Mouse (Mus musculus): ENCODE data around the gene Ssh3. TPM values are rescaled to one million over a fixed set of nuclear protein-coding genes. Genes with fewer than 3 reads are reported as not detected.

The Ssh3 gene
- polyA plus RNA-seq, 1 experiment: 139 TPM

DNA sequence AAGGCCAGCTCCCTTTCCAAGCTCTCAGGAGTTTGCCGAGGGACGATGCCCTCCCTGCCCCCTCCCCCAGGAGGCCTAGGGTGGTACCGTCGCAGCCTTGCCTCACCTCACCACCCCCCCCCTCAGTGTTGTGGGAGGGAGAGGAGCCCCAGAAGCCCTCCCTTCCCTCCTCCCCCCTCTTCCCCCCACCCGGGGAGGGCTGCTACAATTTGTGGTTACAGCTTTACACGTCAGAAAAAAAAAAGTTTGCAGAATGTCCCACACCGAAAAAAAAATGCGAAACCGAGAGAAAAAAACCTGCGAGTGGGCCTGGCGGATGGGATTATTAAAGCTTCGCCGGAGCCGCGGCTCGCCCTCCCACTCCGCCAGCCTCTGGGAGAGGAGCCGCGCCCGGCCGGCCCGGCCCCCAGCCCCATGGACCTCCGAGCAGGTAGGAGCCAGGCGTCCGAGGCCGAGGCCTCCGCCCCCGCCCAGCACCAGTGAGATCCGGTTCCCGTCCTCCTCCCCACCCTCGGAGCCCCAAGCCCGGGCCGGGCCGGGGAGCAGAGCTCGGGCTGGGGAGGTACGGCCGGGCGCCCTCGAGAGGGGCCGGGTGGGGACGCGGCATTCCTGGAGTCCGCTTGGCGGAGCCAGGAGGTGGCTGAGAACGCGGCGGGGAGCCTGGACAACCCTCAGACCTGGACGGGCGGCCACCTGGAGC lies 54.8 kb downstream of the Ssh3 start, which contains the start of the genes Clcf1 and AC109138.7:
Gene Clcf1, plus strand, starts transcription at position 168 of the 700 bp plus-strand sequence.
Gene AC109138.7, plus strand, starts transcription at position 287 of the 700 bp plus-strand sequence.
- no peak within 1 kb of the TSS for H3K27ac ChIP-seq (ENCODE audit: insufficient read depth, low read length)
- H3K27me3 ChIP-seq (ENCODE audit: control insufficient read depth, insufficient read depth, low read length): no peaks in the 10 kb centered on the region; the same call in 1 of the 2 replicates
- DNase-seq: no peak
- peak within 1 kb of the TSS; percentile 52 for H3K4me3 ChIP-seq (replicated peaks; ENCODE audit: insufficient read depth, low read depth, low read length)
- H3K4me1 ChIP-seq (ENCODE audit: control insufficient read depth, insufficient read depth, low read length): peaks cover 5% of the 10 kb centered on the region
- 3% methylated on average over 45 of the region's 49 CpGs for WGBS
- TF ChIP-seq POLR2A (IDR thresholded peaks at IDR 0.05; ENCODE audit: borderline replicate concordance, insufficient read depth, low read length) (no peak), CTCF (IDR thresholded peaks at IDR 0.05; ENCODE audit: borderline replicate concordance, insufficient read depth, low read depth, low read length) (no peak)

DNA sequence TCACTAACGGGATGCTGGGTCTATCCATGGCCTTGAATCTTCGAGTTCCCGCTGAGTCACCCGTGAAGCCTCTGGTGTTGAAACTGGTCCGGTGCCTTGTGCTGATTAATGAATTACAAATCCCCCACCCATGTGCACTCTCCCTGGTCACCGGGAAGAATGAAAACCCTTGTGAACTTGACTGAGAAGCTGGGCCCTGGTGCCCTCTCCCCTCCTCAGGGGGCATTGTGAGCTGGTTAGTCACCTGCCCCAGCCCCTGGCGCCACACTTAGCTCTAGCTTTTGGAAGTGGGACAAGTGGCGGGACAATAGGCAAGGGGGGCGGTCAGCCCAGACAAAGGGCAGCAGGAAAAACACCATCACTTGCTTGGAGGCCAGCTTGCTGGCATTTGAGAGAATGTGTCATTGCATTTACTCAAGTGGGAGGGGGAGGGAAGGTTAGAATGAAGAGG lies 55.4 kb downstream of the Ssh3 start:
- no peak for DNase-seq
- no peaks in the 10 kb centered on the region; the same call in 1 of the 2 replicates for H3K27me3 ChIP-seq (ENCODE audit: control insufficient read depth, insufficient read depth, low read length)
- H3K4me3 ChIP-seq (replicated peaks; ENCODE audit: insufficient read depth, low read depth, low read length): no peak overlapping the region
- no peak overlapping the region for H3K27ac ChIP-seq (ENCODE audit: insufficient read depth, low read length)
- H3K4me1 ChIP-seq (ENCODE audit: control insufficient read depth, insufficient read depth, low read length): peaks cover 5% of the 10 kb centered on the region
- no peak for TF ChIP-seq CTCF (IDR thresholded peaks at IDR 0.05; ENCODE audit: borderline replicate concordance, insufficient read depth, low read depth, low read length)
- no peak for TF ChIP-seq POLR2A (IDR thresholded peaks at IDR 0.05; ENCODE audit: borderline replicate concordance, insufficient read depth, low read length)
- WGBS: 45% methylated on average over 9 of the region's 9 CpGs

DNA sequence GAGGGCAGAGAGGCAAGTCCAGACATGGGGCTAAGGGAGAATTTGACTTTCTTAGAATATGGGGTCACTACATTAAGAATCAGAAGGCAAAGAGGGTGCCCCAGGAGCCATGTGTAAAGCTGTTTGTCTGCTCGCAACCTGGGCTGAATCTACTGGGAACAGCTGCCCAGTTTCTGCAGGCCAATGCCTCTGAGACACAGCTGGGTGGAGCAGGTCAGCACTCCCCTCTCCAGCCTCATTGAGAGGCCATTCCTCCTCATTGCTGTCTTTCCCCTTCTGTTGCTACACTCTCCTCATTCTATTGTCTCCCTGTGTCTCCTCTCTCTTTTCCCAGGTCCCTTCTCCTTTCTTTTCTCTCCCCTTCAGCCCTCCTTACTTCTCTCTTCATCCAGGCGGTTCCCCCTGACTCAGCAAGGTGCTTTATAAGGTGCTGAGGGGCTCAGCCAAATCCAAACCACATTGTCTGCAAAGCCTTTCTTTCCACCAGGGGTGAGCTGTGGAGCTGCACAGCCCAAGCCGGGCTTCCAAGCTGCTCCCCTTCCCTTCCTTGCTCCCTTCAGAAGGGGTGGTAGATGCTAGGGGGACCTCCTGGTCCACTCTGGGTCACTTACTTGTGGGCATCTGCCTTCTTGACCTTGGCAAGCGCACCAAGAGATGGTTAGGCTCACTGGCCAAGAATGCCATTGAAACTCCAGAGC lies 56.9 kb downstream of the Ssh3 start:
- TF ChIP-seq POLR2A (IDR thresholded peaks at IDR 0.05; ENCODE audit: borderline replicate concordance, insufficient read depth, low read length) (no peak), CTCF (IDR thresholded peaks at IDR 0.05; ENCODE audit: borderline replicate concordance, insufficient read depth, low read depth, low read length) (no peak)
- Histone ChIP-seq H3K27ac (ENCODE audit: insufficient read depth, low read length) (no peak overlapping the region), H3K27me3 (ENCODE audit: control insufficient read depth, insufficient read depth, low read length) (no peaks in the 10 kb centered on the region; the same call in 1 of the 2 replicates), H3K4me3 (replicated peaks; ENCODE audit: insufficient read depth, low read depth, low read length) (no peak overlapping the region), H3K4me1 (ENCODE audit: control insufficient read depth, insufficient read depth, low read length) (peaks cover 5% of the 10 kb centered on the region)
- WGBS: 84% methylated on average over 4 of the region's 4 CpGs
- DNase-seq: no peak

Other genes starting within 250 kb of the Ssh3 start
- gene Gstp1, start 231.2 kb downstream of the Ssh3 start, polyA plus RNA-seq (2012; rRNA removed): 517 and 561 TPM in 2 replicates
- 8.0 and 10.0 TPM in 2 replicates for gene Gstp2, start 223.2 kb downstream of the Ssh3 start, polyA plus RNA-seq (2012; rRNA removed)
- gene Gstp3, start 209.6 kb downstream of the Ssh3 start, polyA plus RNA-seq (2012; rRNA removed): not detected in 2 replicates
- gene Cabp2, start 187.6 kb downstream of the Ssh3 start, polyA plus RNA-seq (2012; rRNA removed): 5.5 and 8.0 TPM in 2 replicates
- gene Cdk2ap2, start 172.0 kb downstream of the Ssh3 start, polyA plus RNA-seq (2012; rRNA removed): 88.7 and 97.0 TPM in 2 replicates
- gene Pitpnm1, start 169.2 kb downstream of the Ssh3 start, polyA plus RNA-seq (2012; rRNA removed): 568 and 602 TPM in 2 replicates
- 207 and 209 TPM in 2 replicates for gene Aip, start 143.3 kb downstream of the Ssh3 start, polyA plus RNA-seq (2012; rRNA removed)
- gene Gpr152, start 129.4 kb downstream of the Ssh3 start, polyA plus RNA-seq (2012; rRNA removed): 0.11 and 0.13 TPM in 2 replicates
- gene Cabp4, start 125.1 kb downstream of the Ssh3 start, polyA plus RNA-seq (2012; rRNA removed): 0.06 and 0.16 TPM in 2 replicates
- gene Coro1b, start 120.6 kb downstream of the Ssh3 start, polyA plus RNA-seq (2012; rRNA removed): 240 and 294 TPM in 2 replicates
- gene Ptprcap, start 115.6 kb downstream of the Ssh3 start, polyA plus RNA-seq (2012; rRNA removed): 0.98 and 1.2 TPM in 2 replicates
- gene Rps6kb2, start 105.8 kb downstream of the Ssh3 start, polyA plus RNA-seq (2012; rRNA removed): 93.6 and 95.0 TPM in 2 replicates
- 25.8 and 31.2 TPM in 2 replicates for gene Carns1, start 93.7 kb downstream of the Ssh3 start, polyA plus RNA-seq (2012; rRNA removed)
- 1.1 and 1.4 TPM in 2 replicates for gene Tbc1d10c, start 77.9 kb downstream of the Ssh3 start, polyA plus RNA-seq (2012; rRNA removed)
- 316 and 348 TPM in 2 replicates for gene Ppp1ca, start 77.1 kb downstream of the Ssh3 start, polyA plus RNA-seq (2012; rRNA removed)
- 31.9 and 37.6 TPM in 2 replicates for gene Rad9a, start 67.5 kb downstream of the Ssh3 start, polyA plus RNA-seq (2012; rRNA removed)
- 4.3 and 5.0 TPM in 2 replicates for gene Clcf1, start 54.9 kb downstream of the Ssh3 start, polyA plus RNA-seq (2012; rRNA removed)
- 0.77 TPM in 1 of 2 replicates, not detected in the other for gene AC109138.7, start 54.8 kb downstream of the Ssh3 start, polyA plus RNA-seq (2012; rRNA removed)
- 39.3 and 40.1 TPM in 2 replicates for gene Pold4, start 37.3 kb downstream of the Ssh3 start, polyA plus RNA-seq (2012; rRNA removed)
- 74.3 and 76.1 TPM in 2 replicates for gene Ankrd13d, start 14.0 kb upstream of the Ssh3 start, polyA plus RNA-seq (2012; rRNA removed)
- 226 and 239 TPM in 2 replicates for gene Grk2, start 37.0 kb upstream of the Ssh3 start, polyA plus RNA-seq (2012; rRNA removed)
- gene Kdm2a, start 129.1 kb upstream of the Ssh3 start, polyA plus RNA-seq (2012; rRNA removed): 87.1 and 90.4 TPM in 2 replicates
- 9.9 and 10.5 TPM in 2 replicates for gene Rhod, start 170.3 kb upstream of the Ssh3 start, polyA plus RNA-seq (2012; rRNA removed)
- 82.4 and 104 TPM in 2 replicates for gene Syt12, start 208.3 kb upstream of the Ssh3 start, polyA plus RNA-seq (2012; rRNA removed)
- gene 2010003K11Rik, start 229.4 kb upstream of the Ssh3 start, polyA plus RNA-seq (2012; rRNA removed): not detected in 2 replicates
- gene Pcx, start 241.3 kb upstream of the Ssh3 start, polyA plus RNA-seq (2012; rRNA removed): 59.7 and 61.4 TPM in 2 replicates